Mouse (Mus musculus) kidney, embryonic 15.5 days (tissue): ENCODE results near the gene Aldh3a1. TPM values are rescaled to one million over a fixed set of nuclear protein-coding genes. Genes with fewer than 3 reads are reported as not detected.
"Not testable (repeated sequence)": the region's sequence is repeated elsewhere in the genome, so short reads cannot be mapped to it uniquely, and the experiment has no call there.

Source experiments
- ATAC-seq: fragments of 200-750 bp; cut with Nextera tagmentation; replicated peaks from 2 replicates; pipeline ENCODE4 v1.8.0; 2017; ENCODE audit warnings: moderate TSS enrichment; ENCODE audit not compliant: low FRiP score
- H3K27ac ChIP-seq: fragments of 300-500 bp; sonication (generic); 2 replicates; pipeline ENCODE4 v1.5.1; 2015; ENCODE audit warnings: mild to moderate bottlenecking, inconsistent platforms
- H3K27me3 ChIP-seq: fragments of 300-500 bp; sonication (generic); 2 replicates; pipeline ENCODE4 v1.6.1; 2015; ENCODE audit warnings: inconsistent platforms
- H3K36me3 ChIP-seq: fragments of 300-500 bp; sonication (generic); 2 replicates; pipeline ENCODE4 v1.6.1; 2015; ENCODE audit warnings: inconsistent platforms
- H3K4me1 ChIP-seq: fragments of 300-500 bp; sonication (generic); 2 replicates; pipeline ENCODE4 v1.6.1; 2015; ENCODE audit warnings: inconsistent platforms
- H3K4me2 ChIP-seq: fragments of 300-500 bp; sonication (generic); 2 replicates; pipeline ENCODE4 v1.6.1; 2015; ENCODE audit warnings: moderate library complexity, mild to moderate bottlenecking, inconsistent platforms
- H3K4me3 ChIP-seq: fragments of 300-500 bp; sonication (generic); replicated peaks from 2 replicates; pipeline ENCODE4 v1.5.1; 2015; ENCODE audit warnings: mild to moderate bottlenecking, inconsistent platforms
- H3K9ac ChIP-seq: fragments of 300-500 bp; sonication (generic); 2 replicates; pipeline ENCODE4 v1.6.1; 2015; ENCODE audit warnings: mild to moderate bottlenecking, inconsistent platforms
- H3K9me3 ChIP-seq: fragments of 300-500 bp; sonication (generic); replicated peaks from 2 replicates; pipeline ENCODE4 v1.6.1; 2016; ENCODE audit warnings: inconsistent platforms
- WGBS: fragments of 180-500 bp; shearing (Covaris S2); methylation state at CpG from one replicate; pipeline ENCODE4 v1.1.7; 2015; ENCODE audit warnings: mixed read lengths; 5-methylcytosine and 5-hydroxymethylcytosine counted together
- polyA plus RNA-seq: library from polyadenylated mRNA; unstranded; fragments of >200 nt; fragmentation: Nextera tagmentation; extraction: Ambion mirVana; gene quantifications from 2 replicates; pipeline ENCODE4 v1.2.1, GENCODE M21; 2015

Gene Aldh3a1
- polyA plus RNA-seq = 0.09 TPM in 1 of 2 replicates, not detected in the other

DNA sequence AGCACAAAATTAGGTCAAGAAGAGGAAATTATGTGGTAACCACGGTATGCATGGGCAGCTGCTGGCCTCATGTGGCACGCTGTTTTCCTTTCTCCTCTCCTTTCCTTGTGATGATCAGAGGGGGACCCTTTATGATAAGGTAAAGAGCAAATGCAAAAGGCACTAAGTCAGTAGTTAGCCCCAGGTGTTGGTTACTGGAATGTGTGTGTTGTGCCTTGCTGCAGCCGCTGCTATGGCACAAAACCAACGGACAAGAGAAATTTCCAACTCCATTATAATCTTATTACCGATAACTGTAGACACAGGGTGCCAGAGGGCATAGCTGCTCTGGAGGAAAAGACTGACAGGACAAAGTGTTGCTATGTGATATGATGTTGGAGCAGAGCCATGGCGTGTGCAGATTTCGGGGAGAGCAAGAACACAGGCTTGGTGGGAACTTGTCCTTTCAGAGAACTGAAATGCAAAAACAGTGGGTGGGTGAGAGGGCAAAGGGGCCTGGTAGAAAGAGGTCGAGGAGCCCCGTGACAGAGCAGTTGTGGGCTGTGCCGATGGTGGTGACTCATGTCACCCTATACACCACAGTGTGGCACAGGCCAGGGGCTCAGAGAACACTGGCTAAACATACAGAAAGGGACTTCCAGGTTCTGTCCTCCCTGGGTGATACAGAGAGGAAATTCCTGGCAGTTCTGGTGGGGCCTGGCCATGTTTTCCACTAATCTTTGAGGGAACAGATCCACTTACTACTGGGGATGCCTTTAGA is at the start of gene Aldh3a1:
TSS of gene Aldh3a1 (plus strand) at position 51 of the 760 bp plus-strand sequence.
- no peaks in the 10 kb centered on the region for H3K36me3 ChIP-seq
- H3K27ac ChIP-seq = no peak within 1 kb of the TSS
- H3K27me3 ChIP-seq = peaks cover 20% of the 10 kb centered on the region
- H3K9me3 ChIP-seq = no peaks in the 10 kb centered on the region
- no peak within 1 kb of the TSS for H3K4me2 ChIP-seq
- ATAC-seq = no peak
- no peak within 1 kb of the TSS for H3K9ac ChIP-seq
- WGBS = 58% methylated on average over 10 of the region's 10 CpGs
- H3K4me3 ChIP-seq = no peak within 1 kb of the TSS
- H3K4me1 ChIP-seq = peaks cover 2% of the 10 kb centered on the region; the same call in 1 of the 2 replicates

DNA sequence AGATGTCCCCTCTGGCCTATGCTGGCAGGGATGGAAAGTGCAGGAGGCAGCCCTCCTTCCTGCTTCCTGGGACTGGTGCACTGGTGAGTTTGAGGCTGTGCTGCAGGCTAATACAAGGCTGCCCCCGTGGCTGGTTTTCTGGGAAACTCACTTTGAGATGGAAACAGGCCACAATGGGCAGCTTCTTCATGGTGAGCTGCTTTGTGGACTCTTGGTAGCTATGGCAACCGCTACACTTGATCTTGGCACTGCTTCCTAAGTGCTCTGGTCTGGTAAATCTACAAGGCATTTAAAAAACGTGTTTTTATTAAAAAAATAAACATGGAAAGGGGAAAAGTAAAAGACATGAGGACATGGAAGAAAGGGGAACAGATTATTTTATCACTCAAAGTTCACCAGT is 49.2 kb upstream of the Aldh3a1 start:
- H3K9me3 ChIP-seq = no peaks in the 10 kb centered on the region
- H3K27me3 ChIP-seq = no peaks in the 10 kb centered on the region
- no peak overlapping the region for H3K4me3 ChIP-seq
- ATAC-seq = no peak
- H3K4me1 ChIP-seq = no peaks in the 10 kb centered on the region
- WGBS = 85% methylated on average over 3 of the region's 3 CpGs
- no peak overlapping the region for H3K27ac ChIP-seq
- no peak overlapping the region for H3K9ac ChIP-seq
- H3K4me2 ChIP-seq = no peak overlapping the region
- peaks cover 100% of the 10 kb centered on the region for H3K36me3 ChIP-seq

- H3K4me3 ChIP-seq = no peak overlapping the region
- H3K27ac ChIP-seq = no peak overlapping the region
- no peak for ATAC-seq
- H3K4me2 ChIP-seq = no peak overlapping the region
- H3K4me1 ChIP-seq = no peaks in the 10 kb centered on the region
- WGBS = 78% methylated on average over 11 of the region's 11 CpGs
- no peak overlapping the region for H3K9ac ChIP-seq
- no peaks in the 10 kb centered on the region for H3K27me3 ChIP-seq
- peaks cover 100% of the 10 kb centered on the region for H3K36me3 ChIP-seq
- no peaks in the 10 kb centered on the region for H3K9me3 ChIP-seq
These were observed 47.3 kb upstream of the Aldh3a1 start for GRCm38 (mm10) chr11:61159796-61160732.

GRCm38 (mm10) chr11:61161121-61161520 is 46.2 kb upstream of the Aldh3a1 start:
- H3K4me1 ChIP-seq = no peaks in the 10 kb centered on the region
- H3K27me3 ChIP-seq = no peaks in the 10 kb centered on the region
- H3K27ac ChIP-seq = no peak overlapping the region
- no peak for ATAC-seq
- no peak overlapping the region for H3K9ac ChIP-seq
- peaks cover 100% of the 10 kb centered on the region for H3K36me3 ChIP-seq
- no peaks in the 10 kb centered on the region for H3K9me3 ChIP-seq
- no peak overlapping the region for H3K4me3 ChIP-seq
- H3K4me2 ChIP-seq = no peak overlapping the region
- 90% methylated on average over 13 of the region's 13 CpGs for WGBS

GRCm38 (mm10) chr11:61162776-61163175 is 44.6 kb upstream of the Aldh3a1 start:
- ATAC-seq = no peak
- H3K4me2 ChIP-seq = no peak overlapping the region
- WGBS = 93% methylated on average over 14 of the region's 14 CpGs
- H3K4me3 ChIP-seq = no peak overlapping the region
- H3K27ac ChIP-seq = no peak overlapping the region
- H3K36me3 ChIP-seq = peaks cover 100% of the 10 kb centered on the region
- H3K9ac ChIP-seq = no peak overlapping the region
- H3K27me3 ChIP-seq = no peaks in the 10 kb centered on the region
- H3K9me3 ChIP-seq = no peaks in the 10 kb centered on the region
- no peaks in the 10 kb centered on the region for H3K4me1 ChIP-seq

- no peak for ATAC-seq
These were observed 44.0 kb upstream of the Aldh3a1 start for GRCm38 (mm10) chr11:61163341-61163740.

GRCm38 (mm10) chr11:61164366-61164765 is 43.0 kb upstream of the Aldh3a1 start:
- Histone ChIP-seq H3K4me2 (no peak overlapping the region), H3K4me1 (0 out of 2 replicates have a peak, but pooled peaks cover 5% of the 10 kb centered on the region), H3K36me3 (peaks cover 87% of the 10 kb centered on the region), H3K27ac (no peak overlapping the region), H3K9me3 (no peaks in the 10 kb centered on the region), H3K4me3 (no peak overlapping the region), H3K9ac (no peak overlapping the region), H3K27me3 (no peaks in the 10 kb centered on the region)
- no peak for ATAC-seq
- WGBS = 90% methylated on average over 6 of the region's 6 CpGs

More at GRCm38 (mm10) chr11:61163341-61163740, 44.0 kb upstream of the Aldh3a1 start:
- Histone ChIP-seq H3K27ac (no peak overlapping the region), H3K4me1 (no peaks in the 10 kb centered on the region), H3K4me2 (no peak overlapping the region), H3K9ac (no peak overlapping the region), H3K9me3 (no peaks in the 10 kb centered on the region), H3K4me3 (no peak overlapping the region), H3K27me3 (no peaks in the 10 kb centered on the region), H3K36me3 (peaks cover 98% of the 10 kb centered on the region)
- WGBS = 95% methylated on average over 3 of the region's 3 CpGs

- Histone ChIP-seq H3K4me3 (no peak overlapping the region), H3K4me1 (0 out of 2 replicates have a peak, but pooled peaks cover 6% of the 10 kb centered on the region), H3K27ac (no peak overlapping the region), H3K9ac (no peak overlapping the region), H3K9me3 (no peaks in the 10 kb centered on the region), H3K27me3 (no peaks in the 10 kb centered on the region), H3K4me2 (no peak overlapping the region), H3K36me3 (peaks cover 82% of the 10 kb centered on the region)
- 93% methylated on average over 10 of the region's 10 CpGs for WGBS
- no peak for ATAC-seq
These were observed 42.5 kb upstream of the Aldh3a1 start for GRCm38 (mm10) chr11:61164881-61165280.

- WGBS = 81% methylated on average over 5 of the region's 5 CpGs
- no peak overlapping the region for H3K27ac ChIP-seq
- no peak overlapping the region for H3K9ac ChIP-seq
These were observed 37.2 kb upstream of the Aldh3a1 start for GRCm38 (mm10) chr11:61170184-61170583.

GRCm38 (mm10) chr11:61173477-61173876 is 33.9 kb upstream of the Aldh3a1 start:
- Histone ChIP-seq H3K4me3 (peak overlapping the region; percentile 68), H3K4me1 (peaks cover 27% of the 10 kb centered on the region), H3K4me2 (peak overlapping the region; percentile 63), H3K9ac (peak overlapping the region; percentile 93; the same call in 1 of the 2 replicates)
- not testable (repeated sequence) for ATAC-seq, H3K27me3 ChIP-seq, H3K9me3 ChIP-seq, H3K36me3 ChIP-seq, H3K27ac ChIP-seq
- 32% methylated on average over 15 of the region's 15 CpGs for WGBS

More at GRCm38 (mm10) chr11:61170184-61170583, 37.2 kb upstream of the Aldh3a1 start:
- Histone ChIP-seq H3K36me3 (peaks cover 34% of the 10 kb centered on the region), H3K4me3 (no peak overlapping the region), H3K9me3 (no peaks in the 10 kb centered on the region), H3K4me1 (peaks cover 27% of the 10 kb centered on the region), H3K27me3 (no peaks in the 10 kb centered on the region), H3K4me2 (no peak overlapping the region)
- ATAC-seq = no peak

DNA sequence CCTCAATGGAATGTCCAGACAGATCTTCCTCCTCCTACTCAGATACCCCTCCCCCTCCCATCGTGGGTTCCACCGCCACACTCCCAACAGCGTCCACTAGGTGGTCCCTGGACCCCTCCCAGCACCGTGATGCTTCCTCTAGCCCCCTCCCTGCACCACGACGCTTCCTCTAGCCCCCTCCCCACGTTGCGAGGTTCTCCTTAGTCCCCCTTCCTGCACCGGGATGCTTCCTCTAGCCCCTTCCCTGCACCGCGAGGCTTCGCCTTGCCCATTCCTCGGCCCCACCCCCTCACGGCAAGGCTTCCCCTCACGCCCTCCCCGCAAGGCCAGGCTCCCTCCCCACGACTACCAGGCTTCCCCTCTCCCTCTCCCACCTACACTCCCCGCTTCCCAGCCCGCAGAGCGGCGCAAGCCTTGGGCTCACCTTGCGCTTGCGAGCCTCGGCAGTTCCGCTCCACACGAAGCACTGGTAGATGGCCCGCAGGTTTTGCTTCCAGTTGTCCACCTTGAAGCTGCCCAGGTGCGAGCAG is 33.0 kb upstream of the Aldh3a1 start:
- peak overlapping the region; percentile 93 for H3K9ac ChIP-seq
- peak overlapping the region; percentile 63 for H3K4me2 ChIP-seq
- 0 out of 2 replicates have a peak, but pooled peaks cover 4% of the 10 kb centered on the region for H3K36me3 ChIP-seq
- no peaks in the 10 kb centered on the region for H3K27me3 ChIP-seq
- peak; percentile 44 for ATAC-seq
- peak overlapping the region; percentile 96 for H3K27ac ChIP-seq
- peaks cover 22% of the 10 kb centered on the region for H3K4me1 ChIP-seq
- no peaks in the 10 kb centered on the region for H3K9me3 ChIP-seq
- under 1% methylated on average over 28 of the region's 28 CpGs for WGBS
- peak overlapping the region; percentile 68 for H3K4me3 ChIP-seq
